Mouse (Mus musculus) E14TG2a.4 (cell line): ENCODE data around the gene Nmnat2.

Experiments used
- CTCF ChIP-seq: conservative IDR thresholded peaks from 2 replicates; pipeline ENCODE4 v1.5.1; 2014; ENCODE audit warnings: low read length
- POU5F1 ChIP-seq: IDR thresholded peaks from 2 replicates; pipeline ENCODE4 v1.6.1; 2014; ENCODE audit warnings: low read length, borderline replicate concordance

GRCm38 (mm10) chr1:153048147-153048878 is 93.5 kb downstream of the Nmnat2 start:
- TF ChIP-seq CTCF (no peak), POU5F1 (no peak)
